Mouse (Mus musculus) cerebellum, adult 9-10 months (tissue): ENCODE data around the gene Creg1.
"Not testable (repeated sequence)": the region's sequence is repeated elsewhere in the genome, so short reads cannot be mapped to it uniquely, and the experiment has no call there.

Experiments used
- DNase-seq: peaks from one replicate; pipeline ENCODE4 v3.0.0; 2022

Gene Creg1

DNA sequence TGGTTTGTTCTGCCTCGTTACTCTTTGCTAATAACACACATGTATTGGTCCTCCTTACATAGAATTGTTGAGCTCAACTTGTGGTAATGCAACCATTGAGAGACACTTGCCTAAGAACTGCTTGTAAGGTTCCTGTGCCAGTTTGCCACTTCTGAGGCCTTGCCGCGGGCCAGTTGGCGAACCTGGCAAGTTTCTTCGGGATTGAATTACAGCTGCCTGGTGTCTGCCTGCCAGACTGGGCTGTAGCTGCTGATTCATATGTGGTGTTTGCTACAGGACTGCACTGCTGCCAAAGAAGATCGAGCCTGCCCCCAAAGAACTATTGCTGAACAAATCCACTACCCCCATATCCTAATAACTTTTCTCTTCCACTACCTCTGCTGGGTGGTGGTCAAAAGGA, 9.3 kb upstream of the Creg1 start:
- no peak for DNase-seq

DNA sequence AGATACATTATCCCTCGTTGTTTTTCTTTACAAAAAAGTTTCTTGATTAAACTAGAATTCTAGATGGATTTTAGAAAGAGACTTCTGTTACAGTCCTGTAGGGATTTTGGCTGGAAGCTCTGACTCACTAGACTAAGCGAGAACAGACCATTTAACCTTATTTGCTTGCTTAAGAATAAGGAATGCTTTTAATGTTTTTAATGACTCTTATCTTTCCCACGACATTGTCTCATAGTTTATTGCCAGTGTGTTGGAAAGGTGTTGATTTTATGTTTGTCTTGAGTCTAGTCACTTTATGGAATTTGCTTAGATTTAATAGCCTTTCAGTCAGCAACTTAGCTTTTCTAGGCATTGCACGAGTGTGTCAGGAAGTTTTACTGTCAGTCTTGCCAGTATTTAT, 8.4 kb upstream of the Creg1 start:
- DNase-seq, result no peak

DNA sequence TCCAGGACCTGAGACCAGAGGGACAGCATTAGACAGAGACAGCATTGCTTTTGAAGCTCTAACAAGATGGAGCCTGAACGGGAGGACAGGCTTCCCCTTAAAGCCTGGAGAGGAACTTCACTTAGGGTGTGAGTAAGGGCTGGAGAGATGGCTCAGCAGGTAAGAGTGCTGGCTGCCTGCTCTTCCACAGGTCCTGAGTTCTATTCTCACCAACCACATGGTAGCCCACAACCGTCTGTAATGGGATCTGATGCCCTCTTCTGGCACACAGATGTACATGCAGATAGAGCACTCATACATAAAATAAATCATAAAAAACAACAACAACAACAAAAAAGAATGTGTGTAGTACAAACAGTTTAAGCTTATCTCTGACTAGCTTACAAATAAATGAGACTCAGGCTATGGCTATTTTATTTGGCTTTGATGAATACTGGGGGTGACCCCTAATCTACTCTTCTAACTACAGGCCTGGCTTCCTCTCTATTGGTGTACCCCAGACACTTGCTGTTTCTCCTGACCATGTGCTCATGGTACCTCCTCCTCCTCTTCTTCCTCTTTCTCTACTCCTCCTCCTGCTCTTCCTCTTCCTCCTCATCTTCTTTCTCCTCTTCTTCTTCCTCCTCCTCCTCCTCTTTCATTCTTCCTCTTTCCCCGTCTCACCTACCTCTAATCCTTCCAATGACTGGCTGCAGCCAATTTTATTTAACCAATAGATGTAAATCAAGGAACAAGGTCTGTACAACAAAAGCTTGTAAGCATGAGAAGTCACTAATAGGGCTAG, 1.8 kb upstream of the Creg1 start:
- no peak for DNase-seq

DNA sequence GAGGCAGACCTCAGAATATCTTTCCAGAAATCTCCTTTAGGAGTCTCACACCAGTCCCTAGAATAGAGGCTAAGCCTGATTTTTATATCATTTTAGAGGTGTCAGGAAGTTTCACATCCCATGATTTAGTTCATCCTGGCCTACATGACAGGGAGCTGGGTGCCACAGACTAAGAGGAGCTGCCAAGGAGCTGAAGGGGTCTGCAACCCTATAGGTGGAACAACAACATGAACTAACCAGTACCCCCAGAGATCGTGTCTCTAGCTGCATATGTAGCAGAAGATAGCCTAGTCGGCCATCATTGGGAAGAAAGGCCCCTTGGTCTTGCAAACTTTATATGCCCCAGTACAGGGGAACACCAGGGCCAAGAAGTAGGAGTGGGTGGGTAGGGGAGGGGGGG, 1.0 kb upstream of the Creg1 start:
- not testable (repeated sequence) for DNase-seq

DNA sequence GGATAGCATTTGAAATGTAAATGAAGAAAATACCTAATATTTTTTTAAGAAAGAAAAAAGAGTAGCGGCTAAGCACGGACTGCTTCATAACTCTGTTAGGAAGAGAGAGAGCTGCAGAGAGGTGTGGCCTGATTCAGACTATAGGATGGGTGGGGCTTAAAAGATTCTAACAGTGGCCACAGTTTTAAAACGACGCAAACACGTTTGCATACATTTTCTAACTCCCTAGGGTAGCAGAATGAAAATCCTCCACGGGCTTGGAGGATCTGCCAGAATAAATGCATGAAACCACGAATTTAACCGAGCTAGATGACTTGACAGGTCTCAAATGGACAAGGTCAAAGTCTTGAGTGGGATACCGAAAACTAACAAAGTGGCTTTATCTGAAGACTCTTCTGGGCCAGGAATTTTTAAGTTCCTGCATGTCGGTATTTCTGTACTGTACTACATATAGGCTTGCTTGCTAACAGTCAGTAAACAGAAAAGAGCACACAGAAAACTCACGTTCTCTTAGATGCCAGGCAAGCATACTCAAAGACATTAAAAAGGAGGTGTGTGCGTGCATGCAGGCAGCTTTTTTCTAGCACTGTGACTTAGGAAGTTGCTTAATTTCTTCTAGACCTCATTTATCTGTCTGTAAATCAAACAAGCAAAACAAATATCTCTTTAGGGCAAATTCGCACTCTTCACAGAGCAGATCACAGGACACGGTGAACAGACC, 472 bp upstream of the Creg1 start:
- DNase-seq, result no peak

DNA sequence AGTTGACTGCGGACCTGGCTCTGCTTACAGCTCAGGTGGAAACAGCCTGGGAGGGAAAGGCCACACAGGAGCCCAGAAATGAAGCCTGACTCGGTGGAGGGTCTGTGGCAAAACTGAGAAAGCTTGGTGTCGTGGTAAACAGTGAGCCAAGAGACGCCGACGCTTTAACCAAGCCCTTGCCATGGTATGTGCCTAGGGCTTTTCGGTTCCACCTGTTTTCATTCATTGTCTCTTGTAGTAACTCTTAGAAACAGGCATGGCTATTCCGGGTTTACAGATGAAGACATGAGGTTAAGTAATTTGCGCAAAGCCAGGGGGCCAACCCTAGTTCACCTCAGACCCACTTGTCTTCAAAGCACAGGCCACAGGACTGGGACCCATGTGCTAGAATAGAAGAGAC, 1.0 kb downstream of the Creg1 start:
- no peak for DNase-seq

DNA sequence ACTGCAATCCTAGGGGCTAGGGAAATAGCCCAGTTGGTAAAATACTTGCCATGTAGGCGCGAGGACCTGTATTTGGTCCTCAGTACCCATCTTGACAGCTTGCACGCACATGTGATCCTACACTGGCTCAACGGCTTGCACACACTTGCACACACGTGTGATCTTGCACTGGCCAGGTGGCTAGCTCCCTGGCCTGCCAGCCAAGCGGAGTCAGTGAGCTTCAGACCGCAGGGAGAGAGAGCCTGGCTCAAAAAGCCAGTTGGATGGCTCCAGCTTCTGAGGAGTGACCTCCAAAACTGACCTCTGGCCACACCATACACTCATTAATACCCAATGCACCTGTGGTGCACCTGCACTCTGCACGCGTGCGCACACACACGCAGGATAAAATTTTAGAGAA, 1.5 kb downstream of the Creg1 start:
- DNase-seq, result no peak

DNA sequence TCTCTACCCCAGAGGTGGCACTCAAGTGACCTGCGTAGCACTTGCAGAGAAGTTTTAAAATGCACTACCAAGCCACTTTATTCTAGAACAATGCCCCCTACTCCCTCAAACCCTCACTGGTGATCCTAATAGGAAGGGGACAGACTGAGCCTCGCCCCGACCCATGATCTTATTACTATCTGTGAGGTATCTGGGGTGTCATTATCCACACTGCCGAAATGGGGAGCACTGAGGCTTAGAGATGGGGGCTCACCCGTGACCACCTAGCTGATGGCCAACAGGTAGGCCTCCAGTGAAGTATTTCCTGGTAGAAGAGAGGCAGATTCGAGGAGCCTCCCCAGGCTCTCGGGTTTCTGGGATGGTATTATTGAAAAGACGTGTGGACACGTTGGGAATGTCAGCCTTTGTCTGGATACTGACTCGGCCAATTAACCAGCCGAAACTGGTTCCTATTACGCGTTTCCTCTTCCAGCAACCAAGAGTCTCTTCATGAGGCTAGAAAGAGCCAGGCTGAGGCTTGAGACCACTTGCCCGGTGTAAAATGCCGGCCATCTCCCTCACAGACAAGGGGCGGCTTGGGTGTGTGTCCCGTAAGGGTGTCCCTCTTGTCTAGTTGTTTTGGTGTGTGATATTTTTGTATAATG, 2.2 kb downstream of the Creg1 start:
- no peak for DNase-seq

DNA sequence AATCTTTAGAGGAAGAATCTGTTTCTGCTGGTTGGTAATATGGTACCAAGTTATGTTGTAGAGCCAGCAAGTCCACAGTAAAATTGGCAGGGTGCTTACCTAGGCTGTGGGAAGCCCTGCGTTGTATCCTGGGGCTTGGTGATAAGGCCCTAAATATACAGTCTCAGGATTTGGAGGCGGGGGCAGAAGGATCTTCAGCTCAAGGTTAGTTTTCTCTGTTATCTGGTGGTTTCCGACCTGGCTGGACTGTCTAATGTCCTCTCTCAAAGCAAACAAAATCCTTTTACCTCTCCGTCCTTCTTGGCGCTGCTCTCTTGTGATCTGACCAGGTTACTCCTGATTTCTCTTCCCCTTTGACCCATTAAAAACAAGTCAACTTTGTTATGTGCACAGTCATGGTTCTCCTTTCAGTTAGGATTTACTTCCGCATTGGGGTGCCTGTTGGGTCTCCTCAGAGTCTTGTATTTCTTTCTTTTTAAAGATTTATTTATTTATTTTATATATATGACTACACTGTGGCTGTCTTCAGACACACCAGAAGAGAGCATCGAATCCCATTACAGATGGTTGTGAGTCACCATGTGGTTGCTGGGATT, 2.8 kb downstream of the Creg1 start:
- no peak for DNase-seq

DNA sequence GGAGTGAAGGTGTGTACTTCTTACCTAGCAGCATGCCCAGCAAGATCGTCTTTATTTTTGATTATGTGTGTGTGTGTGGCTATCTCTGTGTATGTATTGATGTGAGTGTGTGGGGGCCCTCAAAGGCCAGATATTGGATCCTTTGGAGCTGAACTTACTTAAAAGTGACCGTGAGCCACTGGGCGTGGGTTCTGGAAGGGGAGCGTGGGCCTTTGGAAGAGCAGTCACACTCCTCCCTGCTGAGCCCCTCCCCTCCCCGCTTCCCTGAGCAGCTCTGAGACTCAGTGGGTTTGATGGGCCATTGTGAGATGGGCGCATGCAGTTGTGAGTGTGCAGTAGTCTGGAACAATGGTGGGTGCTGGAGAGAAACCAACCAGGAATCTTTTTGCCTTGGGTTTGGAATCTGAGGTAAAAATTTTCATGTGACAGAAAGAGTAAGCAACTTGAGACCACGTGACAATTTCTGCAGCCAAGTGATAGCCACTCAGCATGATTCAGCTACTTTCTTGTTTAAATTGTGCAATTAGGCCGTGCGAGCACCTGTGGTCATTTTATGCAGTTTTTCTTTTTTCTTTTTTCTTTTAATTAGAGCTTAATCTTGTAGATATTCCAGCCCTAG, 5.5 kb downstream of the Creg1 start:
- no peak for DNase-seq

DNA sequence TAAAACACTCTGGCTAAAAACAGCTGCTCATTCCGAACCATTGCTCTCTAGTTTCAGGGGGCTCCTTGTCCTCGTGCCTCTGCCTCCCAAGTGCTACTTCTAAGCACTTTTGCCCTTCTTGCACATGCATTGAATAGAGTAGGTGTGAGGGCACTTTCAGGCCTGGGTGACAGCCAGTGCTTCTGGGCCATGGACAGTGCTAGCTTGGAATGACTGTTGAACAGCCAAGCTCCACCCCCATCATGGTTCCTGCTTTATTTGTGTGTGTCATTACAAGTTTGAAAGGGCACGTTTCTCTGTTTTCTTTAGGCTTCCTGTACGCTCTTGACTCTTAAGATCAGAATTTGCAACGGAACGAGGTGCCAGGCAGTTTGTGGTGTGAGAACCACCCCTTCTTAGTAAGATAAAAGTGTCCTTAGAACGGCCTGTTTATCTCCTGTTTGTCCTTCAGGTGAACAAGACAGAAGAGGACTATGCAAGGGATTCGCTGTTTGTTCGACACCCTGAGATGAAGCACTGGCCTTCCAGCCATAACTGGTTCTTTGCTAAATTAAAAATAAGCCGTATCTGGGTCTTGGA, 6.7 kb downstream of the Creg1 start:
- no peak for DNase-seq

DNA sequence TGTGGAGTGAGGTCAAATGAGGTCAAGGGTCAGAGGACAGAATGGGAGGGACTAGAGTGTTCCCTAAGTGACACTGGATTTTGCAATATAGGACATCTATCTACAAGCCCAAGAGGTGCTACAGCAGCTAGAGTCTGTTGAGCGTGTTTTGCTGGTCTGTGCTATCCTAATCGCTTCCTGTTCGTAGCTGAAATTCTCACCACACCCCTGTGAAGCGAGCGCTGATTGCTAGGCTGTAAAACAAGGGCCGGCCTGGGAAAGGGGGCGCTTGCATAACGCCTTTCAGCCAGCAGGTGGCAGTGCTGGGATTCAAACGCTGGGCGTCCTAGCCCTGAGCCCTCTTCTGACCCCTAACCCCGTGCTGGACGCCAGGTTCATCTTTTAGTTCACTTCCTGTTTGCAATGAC, 7.9 kb downstream of the Creg1 start:
- DNase-seq, result peak; percentile 54

DNA sequence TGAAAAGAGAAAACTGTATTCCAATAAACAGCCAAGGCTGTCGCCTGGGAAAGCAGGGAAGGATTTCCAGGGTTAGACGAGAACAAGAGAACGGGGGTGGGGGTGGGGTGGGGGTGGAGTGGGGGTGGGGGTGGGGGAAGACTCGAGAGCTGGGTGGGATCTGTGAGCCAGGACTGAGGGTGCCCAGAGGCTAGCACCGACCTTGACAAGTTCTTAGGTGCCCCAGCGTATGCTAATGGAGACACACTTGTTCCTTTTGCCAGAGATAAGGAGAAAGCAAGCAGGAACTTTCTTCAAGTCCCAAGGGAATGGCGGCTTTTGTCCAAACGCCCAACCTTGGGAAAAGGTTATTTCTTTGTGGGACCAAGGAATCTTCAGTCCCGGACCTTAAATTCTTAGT, 8.5 kb downstream of the Creg1 start:
- no peak for DNase-seq

DNA sequence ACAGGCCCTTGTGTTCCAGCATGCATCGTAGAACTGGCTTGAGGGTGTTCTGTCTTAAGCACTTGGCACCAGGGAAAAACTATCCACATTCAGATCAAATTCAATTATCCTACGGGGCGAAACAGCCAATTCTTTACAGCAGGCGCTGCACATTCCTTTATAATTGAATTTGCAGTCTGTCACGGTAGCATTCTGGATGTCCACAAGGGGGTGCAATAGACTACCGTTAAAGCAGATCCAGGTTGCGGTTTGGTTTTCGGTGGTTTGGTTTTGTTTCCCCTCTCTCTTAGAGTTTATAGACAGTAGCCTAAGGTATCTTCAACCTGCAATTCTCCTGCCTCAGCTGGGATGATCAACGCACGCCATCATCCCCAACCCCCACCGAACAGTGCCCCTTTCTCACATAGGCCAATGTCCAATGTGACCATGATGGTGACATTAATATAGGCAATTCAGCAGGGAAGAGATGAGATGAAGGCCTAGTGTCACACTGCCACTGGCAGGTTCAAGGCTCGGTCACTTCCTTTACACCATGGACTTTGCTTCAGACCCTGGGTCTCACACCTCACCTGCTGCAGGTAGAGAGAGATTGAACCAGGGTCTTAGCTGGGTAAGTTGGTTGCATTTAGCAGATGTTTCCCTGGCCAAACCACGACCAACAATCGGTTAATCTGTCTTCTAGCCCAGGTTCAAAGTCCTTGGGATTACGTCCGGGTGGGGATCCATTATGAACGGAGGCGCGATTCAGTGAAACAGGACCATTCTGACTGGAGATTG, 12.2 kb downstream of the Creg1 start:
- DNase-seq, result peak; percentile 57

DNA sequence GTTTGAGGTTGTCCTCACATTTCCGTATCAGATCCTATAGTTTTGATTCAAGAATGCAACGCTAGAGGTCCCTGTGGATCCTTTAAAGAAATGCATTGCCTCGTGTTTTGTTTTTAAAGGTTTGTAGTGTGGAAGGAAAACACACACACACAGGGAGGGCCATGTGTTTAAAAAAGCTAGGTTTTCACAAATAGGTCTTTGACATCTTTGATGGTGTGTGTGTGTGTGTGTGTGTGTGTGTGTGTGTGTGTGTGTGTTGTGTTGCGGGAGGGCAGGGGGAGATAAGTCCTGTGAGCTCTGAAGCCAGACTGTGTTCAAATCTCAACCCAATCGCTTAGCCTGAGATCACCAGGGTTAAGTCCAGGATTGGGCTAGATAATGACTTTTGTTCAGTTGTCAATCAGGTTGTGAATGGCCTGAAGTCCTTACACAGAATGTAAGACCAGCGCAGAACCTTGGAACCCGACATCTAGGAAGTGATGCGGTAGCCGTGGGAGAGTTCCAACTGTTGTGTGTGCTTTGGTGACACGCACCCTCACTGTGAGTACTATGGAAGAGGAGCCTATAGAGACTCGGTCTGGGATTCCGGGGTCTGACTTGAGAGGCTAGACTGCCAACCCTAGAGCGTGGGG, 16.5 kb downstream of the Creg1 start:
- DNase-seq, result no peak

DNA sequence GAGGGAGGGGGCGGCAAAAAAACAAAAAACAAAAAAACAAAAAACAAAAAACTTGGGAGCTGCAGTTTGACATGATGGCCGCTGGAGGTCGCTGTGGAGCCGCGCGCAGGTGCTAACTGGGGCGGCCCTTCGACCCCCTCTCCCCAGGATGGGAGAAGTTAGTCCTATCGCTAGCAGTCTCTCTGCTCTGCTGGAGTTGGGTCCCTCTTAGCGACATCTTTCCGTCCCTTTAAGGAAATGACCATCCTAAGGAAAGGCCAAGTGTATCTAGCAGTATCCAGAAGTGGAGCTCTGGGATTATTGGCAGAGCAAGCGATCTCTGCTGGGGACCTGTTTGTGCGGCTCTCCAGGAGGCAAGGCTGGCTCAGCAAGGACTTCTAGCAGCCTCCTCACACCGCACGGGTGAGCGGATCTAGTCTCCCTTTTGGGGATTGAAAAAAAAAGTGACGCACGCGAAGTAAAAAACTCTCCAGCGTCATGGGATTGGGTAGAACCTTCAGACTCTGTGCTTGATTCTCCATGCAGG, 17.1 kb downstream of the Creg1 start:
- no peak for DNase-seq

DNA sequence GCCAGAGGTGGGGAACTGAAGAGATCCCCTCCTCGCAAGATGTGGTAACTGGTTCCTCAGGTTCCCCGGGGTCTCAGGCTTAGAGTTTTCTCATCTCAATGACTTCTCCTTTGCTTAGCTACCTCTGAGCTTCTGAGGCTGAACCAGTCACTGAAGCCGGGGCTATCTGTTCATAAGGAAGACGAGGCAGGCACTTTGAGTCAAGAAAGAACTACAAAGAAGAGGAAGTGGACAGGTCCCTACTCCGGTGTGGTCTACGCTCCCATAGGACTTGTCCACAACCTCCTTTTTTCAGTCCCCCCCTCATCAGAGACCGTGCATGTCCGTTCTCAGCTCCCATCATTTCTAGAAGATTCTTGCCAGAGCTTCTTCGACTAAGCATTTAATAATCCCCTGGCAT, 17.9 kb downstream of the Creg1 start:
- DNase-seq, result no peak

DNA sequence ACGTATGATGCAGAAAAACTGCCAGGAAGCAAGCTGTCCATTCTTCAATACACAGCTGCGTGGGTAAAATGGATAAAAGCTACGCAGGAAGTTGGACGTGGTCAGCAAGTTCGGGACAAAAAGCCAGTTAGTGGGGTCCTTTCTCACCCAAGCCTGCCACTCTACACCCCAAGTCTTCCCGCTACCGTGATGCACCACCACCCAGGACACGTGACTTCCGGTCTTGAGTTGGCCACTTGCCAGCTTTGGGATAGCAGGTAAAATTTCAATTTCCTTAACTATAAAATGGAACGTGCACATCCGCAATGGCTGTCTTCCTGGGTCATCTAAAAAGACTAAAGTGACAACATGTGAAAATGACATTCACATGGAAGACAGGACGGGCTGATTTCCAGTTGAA, 18.4 kb downstream of the Creg1 start:
- no peak for DNase-seq

DNA sequence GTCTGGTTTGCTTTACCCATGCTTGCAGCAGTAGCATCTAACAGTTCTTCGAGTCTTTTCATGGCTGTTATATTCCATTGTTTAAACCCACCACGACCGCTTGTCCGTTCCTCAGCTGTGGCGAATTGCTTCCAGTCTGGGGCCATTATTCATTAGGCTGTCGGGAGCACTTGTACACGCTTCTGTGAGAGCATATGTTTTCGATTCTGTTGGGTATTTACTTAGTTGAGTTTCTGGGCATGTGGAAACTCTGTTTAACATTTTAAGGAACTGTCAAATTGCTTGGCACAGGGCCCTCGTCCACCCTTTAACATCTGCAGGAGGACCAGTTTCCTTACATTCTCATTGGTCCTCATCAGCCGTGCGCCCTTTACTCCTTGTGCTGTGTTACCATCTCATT, 22.8 kb downstream of the Creg1 start:
- no peak for DNase-seq

DNA sequence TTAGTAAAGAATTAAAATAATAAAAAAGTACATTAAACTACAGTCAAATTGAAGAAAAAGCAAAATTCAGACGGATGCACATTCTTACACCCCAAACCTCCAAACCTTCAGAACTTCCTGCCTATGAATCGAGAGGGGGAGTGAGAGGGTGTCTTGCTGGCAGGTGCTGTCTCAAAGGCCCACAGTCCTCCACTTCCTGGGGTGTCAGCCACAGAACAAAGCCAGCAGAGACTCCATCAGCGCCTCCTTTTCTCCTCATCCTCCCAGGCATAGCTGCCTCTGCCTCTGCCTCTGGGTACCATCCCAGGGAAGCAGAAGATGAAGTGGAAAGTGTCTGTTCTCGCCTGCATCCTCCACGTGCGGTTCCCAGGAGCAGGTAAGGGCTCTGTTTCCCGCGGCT, 25.0 kb downstream of the Creg1 start, which contains the start of gene Cd247:
TSS of gene Cd247 (plus strand) at position 171 of the 400 bp plus-strand sequence.
- DNase-seq, result no peak

DNA sequence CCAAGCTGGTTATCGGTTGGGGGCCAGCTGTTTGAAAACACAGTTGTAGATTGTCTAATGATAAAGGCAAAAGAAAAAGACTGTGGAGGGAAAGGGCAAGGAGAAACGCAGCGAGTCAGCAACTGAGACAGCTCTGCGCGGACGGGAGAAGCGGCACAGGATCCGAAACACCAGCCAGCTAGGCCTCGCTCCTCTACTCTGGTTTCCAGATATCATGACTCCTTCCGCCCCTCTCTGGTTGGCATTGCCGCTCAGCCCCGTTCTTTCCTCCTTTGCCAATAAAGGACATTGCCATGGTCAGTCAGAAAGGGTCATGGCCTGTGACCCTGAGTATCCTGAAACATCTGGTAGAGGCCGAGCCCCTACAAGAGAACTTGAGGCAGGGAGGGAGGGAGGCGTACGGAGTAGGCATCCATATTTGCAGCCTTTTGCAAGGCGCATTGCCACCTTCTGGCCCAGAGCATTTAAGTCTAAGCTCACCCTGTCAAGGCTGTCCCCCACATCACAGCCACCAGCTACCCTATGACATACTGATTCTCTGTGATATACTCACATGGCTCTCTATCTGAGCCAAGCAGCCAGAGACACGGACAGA, 25.6 kb downstream of the Creg1 start:
- no peak for DNase-seq
